Mouse (Mus musculus): ENCODE data around the gene Tmem163.

- TF ChIP-seq CTCF (IDR thresholded peaks at IDR 0.05; ENCODE audit: borderline replicate concordance, insufficient read depth, low read length), result no peak
- TF ChIP-seq POLR2A (IDR thresholded peaks at IDR 0.05; ENCODE audit: low read depth, low read length), result no peak
These were observed 36.2 kb downstream of the Tmem163 start for GRCm38 (mm10) chr1:127642976-127643769.

All from embryonic fibroblast, embryonic 13.5 days (primary cell).